18 mouse cellular contexts compared by ENCODE assay signal in the genomic region with DNA sequence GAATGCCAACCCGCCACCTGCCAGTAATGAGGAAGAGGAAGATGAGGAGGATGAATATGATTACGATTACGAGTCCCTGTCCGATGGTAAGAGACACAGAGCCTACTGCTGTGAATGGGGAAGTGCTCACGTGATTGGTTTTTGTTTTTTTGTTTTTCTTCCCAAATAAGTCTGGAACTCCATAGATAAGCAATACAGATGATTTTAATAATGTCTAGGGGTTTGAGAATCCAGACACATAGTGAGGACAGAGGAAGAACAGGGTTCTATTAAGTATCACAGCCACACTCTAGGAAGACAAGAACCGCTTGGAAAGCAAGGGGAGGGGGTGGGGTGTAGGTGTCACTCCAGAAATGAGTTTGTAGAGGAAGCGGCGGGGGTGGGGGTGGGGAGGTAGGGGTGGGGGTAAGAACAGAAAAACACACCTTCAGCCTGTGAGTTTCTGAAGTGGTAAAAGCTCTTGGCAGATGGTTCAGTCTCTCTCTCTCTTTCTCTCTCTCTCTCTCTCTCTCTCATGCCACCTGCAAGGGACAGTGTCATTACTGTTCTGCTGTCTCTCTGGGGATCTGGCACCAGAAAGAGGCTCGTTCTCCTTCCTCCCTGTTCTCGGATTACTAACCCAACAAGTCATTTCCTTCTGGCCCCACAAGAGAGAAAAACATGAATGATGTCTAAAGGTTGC.
A peak's percentile ranks its signal among the peaks of the same experiment; 100 is the strongest.
DNase-seq lines count a peak whose midpoint lies in the region; ATAC-seq and TF ChIP-seq lines count a peak whose summit lies in the region.
"Had no signal": no experiment of that assay in that cellular context is flagged by ENCODE, and none has a peak within 500 bp of the region (broad histone marks: within the 10 kb centered on the region; RNA-seq: fewer than 3 reads in every experiment).

No protein-coding gene starts in this region.

- peak; percentile 64 for DNase-seq in kidney, postnatal 0 days (ENCODE audit: low spot score)
- DNase-seq in kidney, postnatal 14 days = no peak
- DNase-seq in MEL (ENCODE audit: low read depth, low spot score) = no peak
- DNase-seq in embryonic facial prominence, embryonic 10.5 days (ENCODE audit: low spot score) = peak; percentile 21
- DNase-seq in spleen, postnatal 10 days (ENCODE audit: low spot score in 2 of 2) = no peak
- DNase-seq in cerebellum, postnatal 25 days = no peak
- DNase-seq: cerebellum, adult 2 months; gastrocnemius, adult 2 months; kidney, adult 2 months; lung, adult 2 months; lung, postnatal 36 days had no signal

- H3K9ac ChIP-seq in kidney, postnatal 0 days (ENCODE audit: low read depth, low read length) = no peak overlapping the region
- no peak overlapping the region for H3K9ac ChIP-seq in MEL (ENCODE audit: control insufficient read depth, low read depth, low read length, poor library complexity, severe bottlenecking)
- no peak overlapping the region for H3K9ac ChIP-seq in limb, embryonic 12.5 days (replicated peaks)
- H3K9ac ChIP-seq: hindbrain, embryonic 14.5 days; midbrain, embryonic 15.5 days had no signal

- TF ChIP-seq CTCF in kidney, postnatal 0 days (IDR thresholded peaks at IDR 0.05; ENCODE audit: low read depth) = no peak
- TF ChIP-seq CTCF in MEL (IDR thresholded peaks at IDR 0.05 in 2 of 3, conservative IDR thresholded peaks at IDR 0.05 in 1 of 3; ENCODE audit: control insufficient read depth in 1 of 3, insufficient read depth in 1 of 3, low read depth in 2 of 3, low read length in 3 of 3, poor library complexity in 1 of 3, severe bottlenecking in 1 of 3) = no peak

- TF ChIP-seq POLR2A in MEL (IDR thresholded peaks at IDR 0.05; ENCODE audit: control insufficient read depth in 1 of 2, insufficient read depth in 1 of 2, low read depth in 1 of 2, low read length in 2 of 2, poor library complexity in 1 of 2) = no peak

- H3K4me3 ChIP-seq in kidney, postnatal 0 days (replicated peaks; ENCODE audit: low read depth, low read length) = no peak overlapping the region
- H3K4me3 ChIP-seq in MEL (ENCODE audit: control insufficient read depth in 1 of 2, insufficient read depth in 1 of 2, low read depth in 2 of 2, low read length in 2 of 2) = no peak overlapping the region
- no peak overlapping the region for H3K4me3 ChIP-seq in embryonic facial prominence, embryonic 10.5 days
- H3K4me3 ChIP-seq in limb, embryonic 12.5 days (replicated peaks) = no peak overlapping the region
- H3K4me3 ChIP-seq: gastrocnemius, adult 2 months; heart, embryonic 10.5 days; midbrain, embryonic 15.5 days; myocyte had no signal

- no peak overlapping the region for H3K27ac ChIP-seq in kidney, postnatal 0 days
- H3K27ac ChIP-seq in MEL (ENCODE audit: control insufficient read depth, low read depth, low read length) = no peak overlapping the region
- H3K27ac ChIP-seq in embryonic facial prominence, embryonic 10.5 days (replicated peaks) = no peak overlapping the region
- H3K27ac ChIP-seq in limb, embryonic 12.5 days = peak overlapping the region; percentile 31; the same call in 1 of the 2 replicates
- H3K27ac ChIP-seq: gastrocnemius, adult 2 months; heart, embryonic 10.5 days; hindbrain, embryonic 14.5 days; midbrain, embryonic 15.5 days had no signal

- no peak for TF ChIP-seq EP300 in MEL (IDR thresholded peaks at IDR 0.05; ENCODE audit: low read depth in 1 of 2, low read length in 2 of 2)

- no peak; the same call in 1 of the 2 replicates for ATAC-seq in kidney, postnatal 0 days (replicated peaks; ENCODE audit: low FRiP score, low read depth)
- no peak for ATAC-seq in limb, embryonic 12.5 days (ENCODE audit: insufficient number of reproducible peaks, insufficient read depth, low FRiP score, low TSS enrichment, low read depth)
- no peak for ATAC-seq in cerebellum, adult (ENCODE audit: insufficient number of reproducible peaks, low FRiP score, low TSS enrichment)
- ATAC-seq: midbrain, embryonic 15.5 days had no signal

- H3K4me2 ChIP-seq in kidney, postnatal 0 days (ENCODE audit: low read length) = no peak overlapping the region
- peak overlapping the region; percentile 10; the same call in 1 of the 2 replicates for H3K4me2 ChIP-seq in limb, embryonic 12.5 days
- H3K4me2 ChIP-seq: hindbrain, embryonic 14.5 days; liver, embryonic 11.5 days; midbrain, embryonic 15.5 days had no signal

- 57% methylated on average over 10 of the region's 10 CpGs for WGBS in kidney, postnatal 0 days
- WGBS in embryonic facial prominence, embryonic 10.5 days = 53% methylated on average over 10 of the region's 10 CpGs
- WGBS in limb, embryonic 12.5 days = 56% methylated on average over 10 of the region's 10 CpGs

- no peak for TF ChIP-seq RAD21 in MEL (IDR thresholded peaks at IDR 0.05; ENCODE audit: low read depth, low read length)

- H3K27me3 ChIP-seq in kidney, postnatal 0 days (ENCODE audit: insufficient read depth, low read length) = no peaks in the 10 kb centered on the region
- peaks cover 0 to 6% of the 10 kb centered on the region in 2 experiments; a peak in 3 of 4 replicates for H3K27me3 ChIP-seq in MEL (ENCODE audit: control insufficient read depth in 1 of 2, insufficient read depth in 2 of 2, low read length in 2 of 2)
- H3K27me3 ChIP-seq in embryonic facial prominence, embryonic 10.5 days (replicated peaks; ENCODE audit: low read depth, poor library complexity, severe bottlenecking) = no peaks in the 10 kb centered on the region
- H3K27me3 ChIP-seq in limb, embryonic 12.5 days = no peaks in the 10 kb centered on the region
- H3K27me3 ChIP-seq: midbrain, embryonic 15.5 days had no signal

- no peaks in the 10 kb centered on the region for H3K9me3 ChIP-seq in kidney, postnatal 0 days (replicated peaks; ENCODE audit: low read length)
- no peaks in the 10 kb centered on the region for H3K9me3 ChIP-seq in MEL (replicated peaks; ENCODE audit: insufficient read depth, low read length)
- no peaks in the 10 kb centered on the region for H3K9me3 ChIP-seq in embryonic facial prominence, embryonic 10.5 days
- no peaks in the 10 kb centered on the region for H3K9me3 ChIP-seq in limb, embryonic 12.5 days
- H3K9me3 ChIP-seq: heart, embryonic 10.5 days; midbrain, embryonic 15.5 days had no signal

- H3K79me2 ChIP-seq in MEL (ENCODE audit: control insufficient read depth, insufficient read depth, low read length, poor library complexity) = no peaks in the 10 kb centered on the region

- no peaks in the 10 kb centered on the region for H3K4me1 ChIP-seq in kidney, postnatal 0 days (replicated peaks; ENCODE audit: insufficient read depth, low read length)
- H3K4me1 ChIP-seq in MEL (ENCODE audit: control insufficient read depth in 1 of 2, insufficient read depth in 2 of 2, low read length in 2 of 2) = no peaks in the 10 kb centered on the region
- H3K4me1 ChIP-seq in embryonic facial prominence, embryonic 10.5 days = peaks cover 29% of the 10 kb centered on the region
- peaks cover 32% of the 10 kb centered on the region for H3K4me1 ChIP-seq in limb, embryonic 12.5 days (replicated peaks)
- H3K4me1 ChIP-seq: midbrain, embryonic 15.5 days had no signal

- H3K36me3 ChIP-seq in kidney, postnatal 0 days (ENCODE audit: insufficient read depth, low read length) = no peaks in the 10 kb centered on the region
- H3K36me3 ChIP-seq in MEL (ENCODE audit: control insufficient read depth in 1 of 2, insufficient read depth in 2 of 2, low read length in 2 of 2) = no peaks in the 10 kb centered on the region
- H3K36me3 ChIP-seq in embryonic facial prominence, embryonic 10.5 days (replicated peaks) = no peaks in the 10 kb centered on the region
- H3K36me3 ChIP-seq in limb, embryonic 12.5 days = no peaks in the 10 kb centered on the region
- H3K36me3 ChIP-seq: heart, embryonic 10.5 days; midbrain, embryonic 15.5 days had no signal

TF ChIP-seq in MEL, 35 proteins besides CTCF, POLR2A, EP300 and RAD21:
- TF ChIP-seq MXI1 (IDR thresholded peaks at IDR 0.05; ENCODE audit: low read depth, low read length) = no peak
- TF ChIP-seq BHLHE40 (IDR thresholded peaks at IDR 0.05; ENCODE audit: borderline replicate concordance, low read depth, low read length) = 0 out of 2 replicates have a peak, but pooled peaks have one; percentile 28
- TF ChIP-seq NRF1 (IDR thresholded peaks at IDR 0.05; ENCODE audit: insufficient read depth, low read depth, low read length, poor library complexity, severe bottlenecking) = no peak
- TF ChIP-seq TBP (IDR thresholded peaks at IDR 0.05; ENCODE audit: low read depth, low read length) = no peak
- no peak for TF ChIP-seq TCF12 (IDR thresholded peaks at IDR 0.05; ENCODE audit: low read depth, low read length)

Comparison
In these comparisons a context has a peak if more than half of its experiments do, and no peak if none do; other contexts are left out.
1. DNase-seq: peak in kidney, postnatal 0 days (single experiment) and embryonic facial prominence, embryonic 10.5 days (single experiment); none in kidney, postnatal 14 days (single experiment), MEL (single experiment), spleen, postnatal 10 days (0 of 2) and cerebellum, postnatal 25 days (0 of 2).